In the genomic region with DNA sequence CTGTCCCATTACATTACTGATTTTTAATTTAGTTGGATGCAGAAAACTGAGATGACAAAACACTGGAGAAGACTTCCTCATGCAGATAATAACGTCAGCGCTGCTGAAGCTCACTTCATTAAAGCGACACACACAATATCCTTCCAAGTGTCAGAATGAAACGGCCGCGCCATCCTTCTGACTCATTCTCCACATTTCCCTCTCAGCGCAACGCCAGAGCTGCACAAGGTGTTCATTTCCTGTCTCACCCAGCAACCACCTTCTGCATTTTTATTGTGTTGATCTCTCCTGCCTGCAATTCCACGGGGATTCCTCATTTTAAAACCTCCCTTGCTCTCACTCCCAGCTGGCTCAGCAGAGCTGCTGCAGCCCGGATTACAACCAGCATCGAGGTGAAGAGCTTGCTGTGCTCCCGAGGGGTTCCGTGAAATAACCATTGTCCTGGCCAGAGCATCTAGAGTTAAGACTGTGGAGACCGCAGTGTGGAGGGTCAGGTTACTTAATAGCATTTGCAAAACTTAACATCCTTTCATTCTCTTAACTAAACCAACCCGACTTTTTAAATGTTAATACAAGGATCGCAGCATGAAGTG, we compare ENCODE assay signal across 8 mouse cellular contexts.
DNase-seq lines count a peak whose midpoint lies in the region; ATAC-seq and TF ChIP-seq lines count a peak whose summit lies in the region.

No protein-coding gene starts in this region.

- no peaks in the 10 kb centered on the region for H3K9me3 ChIP-seq in kidney, embryonic 14.5 days (ENCODE audit: control insufficient read depth, low read length)
- no peaks in the 10 kb centered on the region for H3K9me3 ChIP-seq in forebrain, embryonic 11.5 days (ENCODE audit: control insufficient read depth, low read length)
- H3K9me3 ChIP-seq in midbrain, embryonic 16.5 days (replicated peaks; ENCODE audit: control insufficient read depth, low read length, poor library complexity, severe bottlenecking) = peaks cover 5% of the 10 kb centered on the region; the same call in 1 of the 2 replicates

- no peak overlapping the region; the same call in 1 of the 2 replicates for H3K27ac ChIP-seq in kidney, embryonic 14.5 days (ENCODE audit: low read depth, low read length)
- no peak overlapping the region for H3K27ac ChIP-seq in forebrain, embryonic 11.5 days (ENCODE audit: low read depth, low read length)
- peak overlapping the region; percentile 26; the same call in 1 of the 2 replicates for H3K27ac ChIP-seq in midbrain, embryonic 16.5 days (ENCODE audit: low read length)
- no peak overlapping the region for H3K27ac ChIP-seq in kidney, adult 2 months (ENCODE audit: insufficient read depth, low read depth, low read length)

- H3K4me1 ChIP-seq in kidney, embryonic 14.5 days (ENCODE audit: control insufficient read depth, insufficient read depth, low read length) = peaks cover 11% of the 10 kb centered on the region; the same call in 1 of the 2 replicates
- 0 out of 2 replicates have a peak, but pooled peaks cover 3% of the 10 kb centered on the region for H3K4me1 ChIP-seq in forebrain, embryonic 11.5 days (replicated peaks; ENCODE audit: control insufficient read depth, insufficient read depth, low read length)
- peaks cover 18% of the 10 kb centered on the region for H3K4me1 ChIP-seq in midbrain, embryonic 16.5 days (ENCODE audit: control insufficient read depth, insufficient read depth, low read length)
- no peaks in the 10 kb centered on the region for H3K4me1 ChIP-seq in kidney, adult 2 months (ENCODE audit: control insufficient read depth, insufficient read depth, low read length)

- H3K9ac ChIP-seq in kidney, embryonic 14.5 days (ENCODE audit: low read depth, low read length) = no peak overlapping the region
- H3K9ac ChIP-seq in forebrain, embryonic 11.5 days (ENCODE audit: low read length) = no peak overlapping the region; the same call in 1 of the 2 replicates
- H3K9ac ChIP-seq in midbrain, embryonic 16.5 days (ENCODE audit: low read depth, low read length) = peak overlapping the region; percentile 31

- peak overlapping the region; percentile 22; the same call in 1 of the 2 replicates for H3K4me2 ChIP-seq in kidney, embryonic 14.5 days (replicated peaks; ENCODE audit: low read depth, low read length)
- H3K4me2 ChIP-seq in forebrain, embryonic 11.5 days (ENCODE audit: low read depth, low read length, severe bottlenecking) = peak overlapping the region; percentile 22; the same call in 1 of the 2 replicates
- H3K4me2 ChIP-seq in midbrain, embryonic 16.5 days (ENCODE audit: low read length) = peak overlapping the region; percentile 56

- WGBS in kidney, embryonic 14.5 days = 19% methylated on average over 16 of the region's 16 CpGs
- WGBS in forebrain, embryonic 11.5 days = 10% methylated on average over 16 of the region's 16 CpGs
- 6% methylated on average over 16 of the region's 16 CpGs for WGBS in midbrain, embryonic 16.5 days
- WGBS in kidney, adult 2 months = 42% methylated on average over 16 of the region's 16 CpGs

- no peak for TF ChIP-seq POLR2A in kidney, adult 2 months (IDR thresholded peaks at IDR 0.05; ENCODE audit: low read depth, low read length)

- no peak overlapping the region for H3K4me3 ChIP-seq in kidney, embryonic 14.5 days (ENCODE audit: low read length)
- H3K4me3 ChIP-seq in forebrain, embryonic 11.5 days (ENCODE audit: low read depth, low read length) = no peak overlapping the region
- peak overlapping the region; percentile 11; the same call in 1 of the 2 replicates for H3K4me3 ChIP-seq in midbrain, embryonic 16.5 days (ENCODE audit: low read depth, low read length)
- H3K4me3 ChIP-seq in kidney, adult 2 months (ENCODE audit: insufficient read depth, low read depth, low read length) = no peak overlapping the region

- no peak for ATAC-seq in kidney, embryonic 14.5 days (ENCODE audit: low FRiP score, low TSS enrichment)
- ATAC-seq in forebrain, embryonic 11.5 days (replicated peaks; ENCODE audit: low FRiP score) = no peak
- ATAC-seq in midbrain, embryonic 16.5 days = peak; percentile 46; the same call in 1 of the 2 replicates

- TF ChIP-seq CTCF in kidney, adult 2 months (conservative IDR thresholded peaks at IDR 0.05; ENCODE audit: insufficient read depth, insufficient read length, low read depth, low read length) = no peak

- H3K36me3 ChIP-seq in kidney, embryonic 14.5 days (ENCODE audit: control insufficient read depth, insufficient read depth, low read length) = no peaks in the 10 kb centered on the region
- H3K36me3 ChIP-seq in forebrain, embryonic 11.5 days (ENCODE audit: control insufficient read depth, insufficient read depth, low read length) = no peaks in the 10 kb centered on the region
- H3K36me3 ChIP-seq in midbrain, embryonic 16.5 days (ENCODE audit: control insufficient read depth, insufficient read depth, low read length) = no peaks in the 10 kb centered on the region
- no peaks in the 10 kb centered on the region for H3K36me3 ChIP-seq in kidney, adult 2 months (ENCODE audit: control insufficient read depth, insufficient read depth, low read length)

- no peak for DNase-seq in kidney, adult 8-10 months
- peak; percentile 55 for DNase-seq in MN1 (ENCODE audit: low spot score)
- peak; percentile 48 for DNase-seq in forebrain, embryonic 11.5 days (ENCODE audit: low spot score)
- no peak for DNase-seq in gastrocnemius, adult 18-20 months (ENCODE audit: low spot score)
- DNase-seq in kidney, adult 2 months = no peak
- DNase-seq in retina, postnatal 1 day = no peak

- H3K27me3 ChIP-seq in kidney, embryonic 14.5 days (ENCODE audit: control insufficient read depth, insufficient read depth, low read length) = no peaks in the 10 kb centered on the region
- no peaks in the 10 kb centered on the region for H3K27me3 ChIP-seq in forebrain, embryonic 11.5 days (ENCODE audit: control insufficient read depth, insufficient read depth, low read length)
- H3K27me3 ChIP-seq in midbrain, embryonic 16.5 days (ENCODE audit: control insufficient read depth, insufficient read depth, low read depth, low read length) = no peaks in the 10 kb centered on the region
- no peaks in the 10 kb centered on the region for H3K27me3 ChIP-seq in kidney, adult 2 months (replicated peaks; ENCODE audit: control insufficient read depth, insufficient read depth, low read length)

Comparison
In these comparisons a context has a peak if more than half of its experiments do, and no peak if none do; other contexts are left out.
1. DNase-seq: peak in MN1 (single experiment) and forebrain, embryonic 11.5 days (single experiment); none in kidney, adult 8-10 months (0 of 2), gastrocnemius, adult 18-20 months (single experiment), kidney, adult 2 months (single experiment) and retina, postnatal 1 day (single experiment).
2. Peak in every context shown above with its lines, with median percentiles within 50 percentile points of each other: H3K4me2 ChIP-seq.